In genomic region chr4:141767353-141768036, GRCm38 (mm10) we compare ENCODE assay signal across 10 mouse cellular contexts. TPM values are rescaled to one million over a fixed set of nuclear protein-coding genes. Genes with fewer than 3 reads are reported as not detected.
A peak's percentile ranks its signal among the peaks of the same experiment; 100 is the strongest.
DNase-seq lines count a peak whose midpoint lies in the region; ATAC-seq and TF ChIP-seq lines count a peak whose summit lies in the region.
"Had no signal": no experiment of that assay in that cellular context is flagged by ENCODE, and none has a peak within 500 bp of the region (broad histone marks: within the 10 kb centered on the region; RNA-seq: fewer than 3 reads in every experiment).

No protein-coding gene starts in this region.

- H3K36me3 ChIP-seq in erythroblast, embryonic 14.5 days (ENCODE audit: control insufficient read depth) = peaks cover 84% of the 10 kb centered on the region
- H3K36me3 ChIP-seq in intestine, postnatal 0 days (ENCODE audit: control insufficient read depth, insufficient read depth) = peaks cover 71% of the 10 kb centered on the region

- peaks cover 84% of the 10 kb centered on the region for H3K4me1 ChIP-seq in erythroblast, embryonic 14.5 days (ENCODE audit: control insufficient read depth)
- no peaks in the 10 kb centered on the region for H3K4me1 ChIP-seq in intestine, postnatal 0 days (replicated peaks; ENCODE audit: control insufficient read depth, insufficient read depth, low read length)

- no peak overlapping the region; the same call in 1 of the 2 replicates for H3K4me2 ChIP-seq in intestine, postnatal 0 days (replicated peaks; ENCODE audit: low read depth)

- H3K9ac ChIP-seq in intestine, postnatal 0 days (ENCODE audit: low read depth, low read length) = no peak overlapping the region

- no peaks in the 10 kb centered on the region for H3K9me3 ChIP-seq in erythroblast, embryonic 14.5 days (ENCODE audit: control insufficient read depth, low read length)
- H3K9me3 ChIP-seq in intestine, postnatal 0 days (ENCODE audit: control insufficient read depth) = no peaks in the 10 kb centered on the region
- H3K9me3 ChIP-seq: G1E had no signal

- DNase-seq in heart, adult 18-20 months = peak; percentile 42 to 92
- no peak for DNase-seq in heart, postnatal 36 days
- peak; percentile 39 for DNase-seq in MN1 (ENCODE audit: low spot score)
- DNase-seq in lung, postnatal 36 days = peak; percentile 70
- DNase-seq in embryo, embryonic 10 days (ENCODE audit: low spot score) = no peak
- no peak for DNase-seq in thymus, postnatal 36 days

- no peak for TF ChIP-seq CTCF in intestine, postnatal 0 days (IDR thresholded peaks at IDR 0.05; ENCODE audit: low read depth)

- peak overlapping the region; percentile 59 for H3K4me3 ChIP-seq in erythroblast, embryonic 14.5 days (replicated peaks)
- no peak overlapping the region for H3K4me3 ChIP-seq in intestine, postnatal 0 days (ENCODE audit: low read depth, low read length)

- no peaks in the 10 kb centered on the region for H3K27me3 ChIP-seq in erythroblast, embryonic 14.5 days (ENCODE audit: control insufficient read depth)
- H3K27me3 ChIP-seq in intestine, postnatal 0 days (replicated peaks; ENCODE audit: control insufficient read depth, insufficient read depth, low read length) = no peaks in the 10 kb centered on the region

- H3K27ac ChIP-seq in intestine, postnatal 0 days (ENCODE audit: low read depth, low read length) = peak overlapping the region; percentile 66

- ATAC-seq in intestine, postnatal 0 days = 0 out of 2 replicates have a peak, but pooled peaks have one; percentile 16

- intact Hi-C loops in heart, postnatal 36 days (cut with DNase I) = loop anchor here (5.0 kb wide), 1 partner anchor 45 kb away; the partner anchor contains the start of gene Ddi2

- 68% methylated on average over 19 of the region's 19 CpGs for WGBS in intestine, postnatal 0 days

RNA-seq across cellular contexts. Expression of gene Agmat, which starts 21.0 kb away (rescaled TPM):
- total RNA-seq in heart, adult 18-20 months (2021) = under 1 TPM; 0.25 to 0.59 TPM
- total RNA-seq in heart, postnatal 36 days (2021) = under 1 TPM in 1 of 2 experiments, not detected in 1; 0.19 TPM
- polyA plus RNA-seq in erythroblast, embryonic 14.5 days (2012) = 0.11 and 0.19 TPM in 2 replicates
- 106 and 109 TPM in 2 replicates for polyA plus RNA-seq in intestine, postnatal 0 days (2015; fragmentation: Nextera tagmentation; extraction: Ambion mirVana)
- polyA plus RNA-seq: G1E had no signal

RNA-seq across cellular contexts. Expression of gene Dnajc16, which starts 23.2 kb away (rescaled TPM):
- total RNA-seq in heart, adult 18-20 months (2021) = 10 to 100 TPM; 22.8 to 23.4 TPM
- 10 to 100 TPM; 20.3 to 20.5 TPM for total RNA-seq in heart, postnatal 36 days (2021)
- polyA plus RNA-seq in erythroblast, embryonic 14.5 days (2012) = 0.14 and 0.15 TPM in 2 replicates
- 3.3 and 3.9 TPM in 2 replicates for polyA plus RNA-seq in intestine, postnatal 0 days (2015; fragmentation: Nextera tagmentation; extraction: Ambion mirVana)

RNA-seq across cellular contexts. Expression of gene Casp9, which starts 25.9 kb away (rescaled TPM):
- 1 to 10 TPM; 6.6 to 8.1 TPM for total RNA-seq in heart, adult 18-20 months (2021)
- total RNA-seq in heart, postnatal 36 days (2021) = 1 to 10 TPM; 9.1 to 9.6 TPM
- polyA plus RNA-seq in erythroblast, embryonic 14.5 days (2012) = 1.2 and 2.3 TPM in 2 replicates
- polyA plus RNA-seq in intestine, postnatal 0 days (2015; fragmentation: Nextera tagmentation; extraction: Ambion mirVana) = 13.4 and 15.7 TPM in 2 replicates

RNA-seq across cellular contexts. Expression of gene Ddi2, which starts 44.3 kb away (rescaled TPM):
- total RNA-seq in heart, adult 18-20 months (2021) = 10 to 100 TPM; 31.6 to 33.2 TPM
- total RNA-seq in heart, postnatal 36 days (2021) = 10 to 100 TPM; 30.7 to 31.0 TPM
- 0.58 and 0.85 TPM in 2 replicates for polyA plus RNA-seq in erythroblast, embryonic 14.5 days (2012)
- polyA plus RNA-seq in intestine, postnatal 0 days (2015; fragmentation: Nextera tagmentation; extraction: Ambion mirVana) = 15.9 and 16.7 TPM in 2 replicates

RNA-seq across cellular contexts. Expression of gene Cela2a, which starts 58.5 kb away (rescaled TPM):
- total RNA-seq in heart, adult 18-20 months (2021) = not detected
- total RNA-seq in heart, postnatal 36 days (2021) = not detected
- polyA plus RNA-seq in erythroblast, embryonic 14.5 days (2012) = not detected in 2 replicates
- polyA plus RNA-seq in intestine, postnatal 0 days (2015; fragmentation: Nextera tagmentation; extraction: Ambion mirVana) = 35.6 and 65.3 TPM in 2 replicates
- total RNA-seq: G1E had no signal
- polyA plus RNA-seq: G1E; limb, embryonic 11.5 days had no signal

Comparison
In these comparisons a context has a peak if more than half of its experiments do, and no peak if none do; other contexts are left out.
1. DNase-seq: peak in heart, adult 18-20 months (2 of 2), MN1 (single experiment) and lung, postnatal 36 days (single experiment); none in heart, postnatal 36 days (0 of 2), embryo, embryonic 10 days (single experiment) and thymus, postnatal 36 days (0 of 2).